Mouse (Mus musculus) small intestine, adult 2 months (tissue): ENCODE results near the gene 1700003E16Rik. TPM values are rescaled to one million over a fixed set of nuclear protein-coding genes. Genes with fewer than 3 reads are reported as not detected.

ENCODE experiments used
- H3K27ac ChIP-seq: fragments of 200-500 bp; 2 replicates; pipeline ENCODE4 v1.5.1; 2012; ENCODE audit warnings: low read depth, low read length, control low read depth, inconsistent platforms; ENCODE audit not compliant: insufficient read depth
- H3K27me3 ChIP-seq: fragments of 200-500 bp; 2 replicates; pipeline ENCODE4 v1.6.1; 2012; ENCODE audit warnings: mild to moderate bottlenecking, moderate library complexity, low read length, inconsistent platforms; ENCODE audit not compliant: control insufficient read depth, insufficient read depth
- H3K36me3 ChIP-seq: fragments of 200-500 bp; 2 replicates; pipeline ENCODE4 v1.6.1; 2012; ENCODE audit warnings: mild to moderate bottlenecking, low read length, control low read depth, inconsistent platforms; ENCODE audit not compliant: control insufficient read depth, insufficient read depth
- H3K4me1 ChIP-seq: fragments of 200-500 bp; 2 replicates; pipeline ENCODE4 v1.6.1; 2012; ENCODE audit warnings: low read length, inconsistent platforms, mixed read lengths; ENCODE audit not compliant: control insufficient read depth, insufficient read depth, insufficient read length
- H3K4me3 ChIP-seq: fragments of 200-500 bp; 2 replicates; pipeline ENCODE4 v1.5.1; 2012; ENCODE audit warnings: low read depth, mild to moderate bottlenecking, control low read depth, inconsistent platforms, low read length, moderate library complexity
- CTCF ChIP-seq: fragments of 200-500 bp; IDR thresholded peaks from 2 replicates; pipeline ENCODE4 v1.5.1; 2012; ENCODE audit warnings: low read depth, mild to moderate bottlenecking, control low read depth, inconsistent platforms, low read length, moderate library complexity, mixed read lengths; ENCODE audit not compliant: insufficient replicate concordance, insufficient read length; ENCODE audit errors: extremely low read depth
- POLR2A ChIP-seq: fragments of 200-500 bp; IDR thresholded peaks from 2 replicates; pipeline ENCODE4 v1.6.1; 2012; ENCODE audit warnings: low read depth, mild to moderate bottlenecking, control low read depth, inconsistent platforms, low read length, moderate library complexity
- WGBS: fragments of 180-500 bp; shearing (Covaris S2); methylation state at CpG from one replicate; pipeline ENCODE4 v1.1.7; 2018; 5-methylcytosine and 5-hydroxymethylcytosine counted together
- polyA plus RNA-seq: library from polyadenylated mRNA; depleted of rRNA; stranded (reverse); fragments of >200 nt; gene quantifications from 2 replicates; pipeline ENCODE4 v1.2.3, GENCODE M21; 2012

Gene 1700003E16Rik
- polyA plus RNA-seq, 1 experiment: 0.09 TPM

DNA sequence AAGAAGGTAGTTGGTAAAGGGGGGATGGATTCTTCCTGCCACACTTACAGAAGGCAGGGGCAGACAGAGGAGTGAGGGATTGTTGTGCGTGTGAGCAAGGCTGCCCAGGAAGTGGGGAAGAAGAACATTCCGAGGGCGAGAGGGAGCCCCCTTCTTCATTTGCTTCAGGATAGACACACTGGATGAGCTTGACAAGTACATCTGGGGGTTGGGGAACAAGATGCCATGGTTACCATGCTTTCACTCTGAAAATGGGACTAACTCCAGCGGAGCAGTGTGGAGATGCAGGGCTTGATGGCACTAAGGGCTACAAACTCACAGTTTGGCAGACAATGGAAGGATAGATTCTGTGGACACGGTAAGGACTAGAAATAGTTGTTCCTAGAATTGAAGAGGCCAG, 14.9 kb downstream of the 1700003E16Rik start:
- H3K27me3 ChIP-seq: no peaks in the 10 kb centered on the region
- TF ChIP-seq POLR2A: no peak
- TF ChIP-seq CTCF: no peak
- 84% methylated on average over 5 of the region's 5 CpGs for WGBS
- no peak overlapping the region for H3K4me3 ChIP-seq
- no peak overlapping the region for H3K27ac ChIP-seq
- H3K36me3 ChIP-seq: 0 out of 2 replicates have a peak, but pooled peaks cover 1% of the 10 kb centered on the region
- H3K4me1 ChIP-seq: peaks cover 4% of the 10 kb centered on the region; the same call in 1 of the 2 replicates

DNA sequence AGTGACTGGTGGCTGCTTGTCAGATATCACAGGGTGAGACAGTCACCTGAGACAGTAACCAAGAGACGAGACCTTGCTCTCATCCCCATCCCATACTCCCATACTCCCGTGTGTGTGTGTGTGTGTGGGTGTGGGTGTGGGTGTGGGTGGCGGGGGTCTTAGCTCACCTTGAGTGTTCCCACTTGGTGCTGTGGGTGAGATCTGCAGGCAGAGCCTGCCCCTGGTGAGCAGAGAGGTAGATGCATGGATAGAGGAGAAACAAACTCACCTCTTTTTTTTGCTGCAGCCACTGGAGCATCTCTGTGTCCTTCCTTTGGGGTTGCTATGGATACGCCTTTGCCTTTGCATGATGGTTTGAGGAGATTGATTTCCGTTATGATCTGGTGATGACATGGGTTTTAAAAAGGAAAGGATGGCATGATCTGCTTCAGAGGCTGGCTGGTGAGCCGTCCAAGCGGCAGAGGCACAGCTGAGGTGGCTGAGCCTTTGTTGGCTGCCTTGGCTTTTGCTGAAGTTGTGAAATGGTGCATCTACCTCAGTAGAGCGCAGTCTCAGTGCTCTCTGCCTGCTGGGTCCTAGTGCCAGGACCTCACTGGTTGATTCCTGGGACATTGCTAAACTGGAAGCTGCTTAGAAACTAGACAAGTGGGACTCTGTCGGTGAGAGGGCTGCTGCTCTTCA, 16.2 kb downstream of the 1700003E16Rik start:
- no peak overlapping the region for H3K4me3 ChIP-seq
- H3K4me1 ChIP-seq: peaks cover 4% of the 10 kb centered on the region; the same call in 1 of the 2 replicates
- peaks cover 1% of the 10 kb centered on the region; the same call in 1 of the 2 replicates for H3K36me3 ChIP-seq
- H3K27me3 ChIP-seq: no peaks in the 10 kb centered on the region
- H3K27ac ChIP-seq: no peak overlapping the region
- 78% methylated on average over 9 of the region's 9 CpGs for WGBS
- no peak for TF ChIP-seq CTCF
- TF ChIP-seq POLR2A: no peak

DNA sequence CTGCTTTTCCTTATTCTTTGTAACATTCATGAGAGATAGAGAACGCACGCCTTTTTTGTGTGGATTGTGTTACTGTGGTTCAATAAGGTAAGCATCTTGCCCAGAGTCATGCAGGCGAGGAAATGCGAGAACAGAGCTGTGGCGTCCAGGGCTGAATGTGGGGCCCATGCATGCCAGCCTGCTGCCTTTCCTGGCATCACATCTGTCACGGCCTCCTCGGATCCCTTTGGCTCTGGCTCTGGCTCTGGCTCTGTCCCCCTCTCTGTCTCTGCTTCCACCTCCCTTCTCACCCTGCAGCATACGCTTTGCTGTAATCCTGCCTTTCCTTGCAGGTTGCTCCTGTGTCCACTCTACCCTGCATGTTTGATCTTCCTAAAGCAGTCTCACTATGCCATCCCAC, 19.8 kb downstream of the 1700003E16Rik start:
- Histone ChIP-seq H3K36me3 (peaks cover 1% of the 10 kb centered on the region; the same call in 1 of the 2 replicates), H3K4me3 (no peak overlapping the region), H3K4me1 (no peaks in the 10 kb centered on the region), H3K27me3 (no peaks in the 10 kb centered on the region), H3K27ac (no peak overlapping the region)
- WGBS: 85% methylated on average over 8 of the region's 8 CpGs
- TF ChIP-seq CTCF (no peak), POLR2A (no peak)

DNA sequence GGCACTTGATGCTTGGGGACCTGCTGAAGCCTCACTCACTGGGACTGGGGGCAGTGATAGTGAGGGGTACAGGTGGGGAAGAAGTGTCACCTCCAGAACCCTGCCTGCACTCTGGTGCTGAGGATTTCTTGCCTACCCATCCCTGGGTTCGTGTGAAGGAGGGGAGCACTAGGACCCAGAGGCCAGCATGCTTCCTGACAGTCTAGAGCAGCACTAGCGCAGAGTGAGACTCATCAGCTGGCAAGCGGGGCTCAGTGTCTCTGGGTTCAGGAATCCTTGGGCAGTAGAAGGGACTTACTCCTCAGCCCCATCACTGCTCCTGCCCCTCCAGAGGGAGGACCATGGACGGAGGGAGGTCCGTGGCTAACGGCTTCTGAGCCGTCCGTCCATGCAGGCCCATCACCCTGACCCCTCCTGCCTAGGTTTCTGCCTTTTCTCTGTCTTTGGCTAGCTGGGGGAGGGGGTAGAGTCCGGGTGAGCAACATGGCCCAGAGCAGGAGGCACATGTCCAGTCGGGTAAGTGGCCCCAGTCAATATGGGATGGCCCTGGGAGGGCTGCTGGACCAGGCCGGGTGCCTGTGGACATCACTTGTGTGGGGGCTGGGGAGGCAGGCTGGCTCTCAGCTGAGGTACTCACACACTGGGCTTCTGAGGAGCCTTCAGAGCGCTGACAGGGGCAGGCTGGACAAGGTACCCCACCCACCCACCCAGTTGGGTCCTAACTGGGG, 23.4 kb downstream of the 1700003E16Rik start:
- Histone ChIP-seq H3K4me3 (no peak overlapping the region), H3K27ac (no peak overlapping the region), H3K27me3 (no peaks in the 10 kb centered on the region), H3K36me3 (peaks cover 26% of the 10 kb centered on the region), H3K4me1 (no peaks in the 10 kb centered on the region)
- no peak for TF ChIP-seq CTCF
- no peak for TF ChIP-seq POLR2A
- 70% methylated on average over 12 of the region's 12 CpGs for WGBS

DNA sequence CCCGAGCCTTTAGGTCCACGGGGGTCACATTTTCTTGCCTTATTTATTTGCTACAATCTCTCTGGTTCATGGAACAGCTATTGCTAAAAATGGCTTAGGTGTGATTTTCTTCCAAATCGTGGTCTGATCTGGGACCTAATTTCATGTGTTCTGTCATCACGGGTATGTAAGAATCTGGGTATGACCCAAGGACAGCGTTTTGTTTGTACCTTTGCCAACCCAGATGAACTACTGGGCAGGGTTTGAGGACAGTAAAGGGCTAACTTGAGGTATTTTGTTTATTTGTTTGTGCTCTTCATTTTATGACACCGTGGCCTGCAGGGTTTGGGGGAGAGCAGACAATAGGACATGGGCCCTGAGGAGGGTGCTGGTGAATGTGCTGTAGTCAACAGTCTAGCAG, 24.4 kb downstream of the 1700003E16Rik start:
- 73% methylated on average over 6 of the region's 6 CpGs for WGBS
- Histone ChIP-seq H3K4me1 (no peaks in the 10 kb centered on the region), H3K27ac (no peak overlapping the region), H3K4me3 (no peak overlapping the region), H3K36me3 (peaks cover 26% of the 10 kb centered on the region), H3K27me3 (no peaks in the 10 kb centered on the region)
- TF ChIP-seq CTCF (no peak), POLR2A (no peak)

DNA sequence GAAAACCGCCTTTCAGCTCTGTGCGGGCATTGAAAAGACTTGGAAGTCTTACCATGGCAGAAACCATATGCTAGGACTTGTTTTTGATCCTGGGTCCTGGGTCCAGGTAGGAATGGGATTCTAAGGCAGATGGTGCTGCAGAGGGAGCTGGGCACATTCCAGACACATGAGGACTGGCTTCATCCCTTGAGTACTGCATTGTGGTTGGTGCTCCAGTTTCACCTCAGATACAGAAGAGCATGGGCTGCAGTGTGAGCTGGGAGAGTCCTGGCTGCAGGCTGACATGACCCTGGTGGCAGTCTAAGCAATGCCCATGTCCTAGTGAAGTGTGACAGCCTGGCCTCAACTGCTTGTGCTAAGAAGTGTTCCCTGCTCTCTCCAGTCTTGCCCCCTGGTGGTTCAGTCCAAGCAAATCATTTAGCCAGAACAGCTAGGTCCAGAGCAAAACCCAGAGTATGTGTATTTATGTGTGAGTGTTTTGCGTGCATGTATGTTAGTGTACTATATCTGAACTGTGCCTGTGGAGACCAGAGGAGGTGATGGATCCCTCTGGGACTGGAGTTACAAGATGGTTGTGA, 28.7 kb downstream of the 1700003E16Rik start:
- 89% methylated on average over 3 of the region's 3 CpGs for WGBS
- Histone ChIP-seq H3K36me3 (peaks cover 43% of the 10 kb centered on the region), H3K4me3 (no peak overlapping the region), H3K27ac (no peak overlapping the region), H3K27me3 (no peaks in the 10 kb centered on the region), H3K4me1 (no peaks in the 10 kb centered on the region; the same call in 1 of the 2 replicates)
- TF ChIP-seq CTCF: no peak
- no peak for TF ChIP-seq POLR2A
